Mouse (Mus musculus) large intestine, adult 2 months (tissue): Measurements from ENCODE around the gene Atp5g1. TPM values are rescaled to one million over a fixed set of nuclear protein-coding genes. Genes with fewer than 3 reads are reported as not detected.
"Not testable (repeated sequence)": the region's sequence is repeated elsewhere in the genome, so short reads cannot be mapped to it uniquely, and the experiment has no call there.

Source experiments
- DNase-seq: peaks from one replicate; pipeline ENCODE4 v3.0.0-alpha.2; 2012; ENCODE audit warnings: low read depth, low spot score
- WGBS: fragments of 180-500 bp; shearing (Covaris S2); methylation state at CpG from one replicate; pipeline ENCODE4 v1.1.7; 2018; 5-methylcytosine and 5-hydroxymethylcytosine counted together
- polyA plus RNA-seq: library from polyadenylated mRNA; depleted of rRNA; stranded (reverse); fragments of >200 nt; gene quantifications from 2 replicates; pipeline ENCODE4 v1.2.3, GENCODE M21; 2012; rRNA removed

The Atp5g1 gene
- 1,161 and 1,322 TPM in 2 replicates for polyA plus RNA-seq

GRCm38 (mm10) chr11:96075509-96076220 is at the start of gene Atp5g1:
Gene Atp5g1 (minus strand): TSS chr11:96075670.
- peak; percentile 100 for DNase-seq
- WGBS = under 1% methylated on average over 37 of the region's 37 CpGs

GRCm38 (mm10) chr11:96124052-96124914 is 48.8 kb upstream of the Atp5g1 start:
- 3% methylated on average over 45 of the region's 45 CpGs for WGBS
- DNase-seq = no peak

- not testable (repeated sequence) for DNase-seq
- 62% methylated on average over 4 of the region's 4 CpGs for WGBS
Observed at GRCm38 (mm10) chr11:96122806-96123205, 47.3 kb upstream of the Atp5g1 start.

- DNase-seq = no peak
- WGBS = 51% methylated on average over 3 of the region's 3 CpGs
Observed at GRCm38 (mm10) chr11:96119401-96119800, 43.9 kb upstream of the Atp5g1 start.

- 74% methylated on average over 3 of the region's 3 CpGs for WGBS
Observed at GRCm38 (mm10) chr11:96116925-96117324, 41.5 kb upstream of the Atp5g1 start.

GRCm38 (mm10) chr11:96116116-96116515 is 40.6 kb upstream of the Atp5g1 start:
- WGBS = 80% methylated on average over 3 of the region's 3 CpGs
- no peak for DNase-seq

More at GRCm38 (mm10) chr11:96116925-96117324, 41.5 kb upstream of the Atp5g1 start:
- DNase-seq = not testable (repeated sequence)

- no peak for DNase-seq
- WGBS = 91% methylated on average over 6 of the region's 6 CpGs
Observed at GRCm38 (mm10) chr11:96115416-96115815, 39.9 kb upstream of the Atp5g1 start.

GRCm38 (mm10) chr11:96114077-96114476 is 38.6 kb upstream of the Atp5g1 start:
- WGBS = 56% methylated on average over 2 of the region's 2 CpGs
- DNase-seq = no peak

- 44% methylated on average over 14 of the region's 14 CpGs for WGBS
- DNase-seq = no peak
Observed at GRCm38 (mm10) chr11:96111751-96112150, 36.3 kb upstream of the Atp5g1 start, which contains the start of gene Calcoco2. Gene Calcoco2 (minus strand): TSS chr11:96111964.

GRCm38 (mm10) chr11:96110950-96111349 is 35.5 kb upstream of the Atp5g1 start:
- not testable (repeated sequence) for DNase-seq
- 60% methylated on average over 2 of the region's 2 CpGs for WGBS

GRCm38 (mm10) chr11:96108376-96108775 is 32.9 kb upstream of the Atp5g1 start:
- WGBS = 8% methylated on average over 1 of the region's 1 CpGs
- no peak for DNase-seq

- 3% methylated on average over 3 of the region's 3 CpGs for WGBS
- no peak for DNase-seq
Observed at GRCm38 (mm10) chr11:96093361-96093760, 17.9 kb upstream of the Atp5g1 start.

- 40% methylated on average over 7 of the region's 7 CpGs for WGBS
Observed at GRCm38 (mm10) chr11:96092674-96093291, 17.3 kb upstream of the Atp5g1 start.

GRCm38 (mm10) chr11:96091073-96091472 is 15.6 kb upstream of the Atp5g1 start:
- WGBS = 44% methylated on average over 2 of the region's 2 CpGs
- no peak for DNase-seq

More at GRCm38 (mm10) chr11:96092674-96093291, 17.3 kb upstream of the Atp5g1 start:
- no peak for DNase-seq

- DNase-seq = no peak
- 91% methylated on average over 6 of the region's 6 CpGs for WGBS
Observed at GRCm38 (mm10) chr11:96087981-96088380, 12.5 kb upstream of the Atp5g1 start.

- DNase-seq = no peak
- WGBS = 62% methylated on average over 3 of the region's 3 CpGs
Observed at GRCm38 (mm10) chr11:96082682-96083081, 7.2 kb upstream of the Atp5g1 start.

GRCm38 (mm10) chr11:96080736-96081135 is 5.3 kb upstream of the Atp5g1 start:
- DNase-seq = no peak
- 70% methylated on average over 5 of the region's 5 CpGs for WGBS

GRCm38 (mm10) chr11:96076221-96077105 is 993 bp upstream of the Atp5g1 start:
- 58% methylated on average over 13 of the region's 13 CpGs for WGBS
- DNase-seq = no peak

- under 1% methylated on average over 15 of the region's 15 CpGs for WGBS
- DNase-seq = no peak
Observed at GRCm38 (mm10) chr11:96075177-96075508, 327 bp downstream of the Atp5g1 start.
